Mouse (Mus musculus): ENCODE data around the gene Tmem50b.

Tmem50b gene

GRCm38 (mm10) chr16:91565292-91565951 is 32.2 kb downstream of the Tmem50b start:
- DNase-seq (ENCODE audit: low spot score), result no peak

- DNase-seq (ENCODE audit: low spot score), result no peak
Measured at GRCm38 (mm10) chr16:91564580-91565291, 32.9 kb downstream of the Tmem50b start.

- DNase-seq (ENCODE audit: low spot score), result no peak
Measured at GRCm38 (mm10) chr16:91561541-91562457, 35.8 kb downstream of the Tmem50b start.

- DNase-seq (ENCODE audit: low spot score), result no peak
Measured at GRCm38 (mm10) chr16:91561099-91561498, 36.5 kb downstream of the Tmem50b start.

- DNase-seq (ENCODE audit: low spot score), result peak; percentile 59
Measured at GRCm38 (mm10) chr16:91557693-91558092, 39.9 kb downstream of the Tmem50b start.

GRCm38 (mm10) chr16:91557214-91557613 is 40.4 kb downstream of the Tmem50b start:
- DNase-seq (ENCODE audit: low spot score), result no peak

GRCm38 (mm10) chr16:91556659-91557058 is 40.9 kb downstream of the Tmem50b start:
- DNase-seq (ENCODE audit: low spot score), result no peak

GRCm38 (mm10) chr16:91555017-91555605 is 42.5 kb downstream of the Tmem50b start:
- DNase-seq (ENCODE audit: low spot score), result no peak

- no peak for DNase-seq (ENCODE audit: low spot score)
Measured at GRCm38 (mm10) chr16:91553625-91554024, 44.0 kb downstream of the Tmem50b start.

- DNase-seq (ENCODE audit: low spot score), result no peak
Measured at GRCm38 (mm10) chr16:91552072-91552471, 45.5 kb downstream of the Tmem50b start.

GRCm38 (mm10) chr16:91551081-91551524 is 46.5 kb downstream of the Tmem50b start:
- no peak for DNase-seq (ENCODE audit: low spot score)

GRCm38 (mm10) chr16:91549616-91550015 is 48.0 kb downstream of the Tmem50b start:
- no peak for DNase-seq (ENCODE audit: low spot score)

GRCm38 (mm10) chr16:91548996-91549395 is 48.6 kb downstream of the Tmem50b start:
- no peak for DNase-seq (ENCODE audit: low spot score)

- DNase-seq (ENCODE audit: low spot score), result no peak
Measured at GRCm38 (mm10) chr16:91548586-91548985, 49.0 kb downstream of the Tmem50b start.

- no peak for DNase-seq (ENCODE audit: low spot score)
Measured at GRCm38 (mm10) chr16:91547974-91548373, 49.6 kb downstream of the Tmem50b start.

GRCm38 (mm10) chr16:91546836-91547741 is 50.5 kb downstream of the Tmem50b start, which contains the start of gene Ifngr2:
Gene Ifngr2, plus strand, starts transcription at chr16:91547072.
- DNase-seq (ENCODE audit: low spot score), result no peak

- DNase-seq (ENCODE audit: low spot score), result no peak
Measured at GRCm38 (mm10) chr16:91546391-91546835, 51.2 kb downstream of the Tmem50b start.

- DNase-seq (ENCODE audit: low spot score), result no peak
Measured at GRCm38 (mm10) chr16:91545597-91546281, 51.9 kb downstream of the Tmem50b start.

GRCm38 (mm10) chr16:91543619-91544018 is 54.0 kb downstream of the Tmem50b start:
- no peak for DNase-seq (ENCODE audit: low spot score)

- no peak for DNase-seq (ENCODE audit: low spot score)
Measured at GRCm38 (mm10) chr16:91541573-91542081, 56.0 kb downstream of the Tmem50b start.

All from testis, postnatal 14 days (tissue).